In the genomic region with DNA sequence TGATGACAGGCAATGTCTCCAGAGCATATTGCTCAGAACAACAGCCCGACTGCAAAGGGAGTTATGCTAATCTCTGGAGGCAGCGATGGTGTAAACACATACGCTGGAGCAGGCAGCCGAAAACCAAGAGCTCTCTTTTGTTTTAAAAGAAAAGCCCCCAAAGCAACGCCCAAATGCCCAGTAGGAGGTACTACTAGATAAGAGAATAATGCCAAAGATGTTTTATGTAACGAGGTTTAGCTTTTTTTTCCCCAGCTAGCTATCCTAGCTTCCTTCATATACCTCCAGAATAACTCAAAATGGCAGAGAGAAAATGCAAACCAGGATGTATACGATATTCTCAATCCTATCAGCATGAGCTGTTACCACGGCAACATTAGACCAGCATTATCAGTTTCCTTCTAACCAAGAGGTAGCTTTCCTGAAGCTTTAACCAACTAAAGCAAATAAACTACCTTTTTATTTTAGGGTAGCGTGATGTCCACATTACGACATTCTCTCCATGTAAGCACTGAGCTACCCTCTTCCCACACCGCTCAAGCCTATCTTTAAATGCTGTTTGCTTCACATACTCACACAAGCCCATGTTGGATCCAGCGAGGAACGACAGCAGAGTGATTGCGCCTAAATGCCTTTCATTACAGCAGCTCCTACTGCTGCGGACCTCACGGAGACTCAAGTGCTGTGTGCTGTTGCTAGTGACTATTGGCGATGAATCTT, we compare ENCODE assay signal across 8 mouse cellular contexts. TPM values are rescaled to one million over a fixed set of nuclear protein-coding genes. Genes with fewer than 3 reads are reported as not detected.
DNase-seq lines count a peak whose midpoint lies in the region; ATAC-seq and TF ChIP-seq lines count a peak whose summit lies in the region.

No protein-coding gene starts in this region.

- intact Hi-C loops in left cerebral cortex, postnatal 4 days (cut with DNase I): loop anchor here (10.0 kb wide), 2 partner anchors 245 to 585 kb away; partner anchors contain the start of gene Rpf1

- H3K4me2 ChIP-seq in heart, postnatal 0 days (ENCODE audit: low read depth, low read length): peak overlapping the region; percentile 64

- TF ChIP-seq CTCF in heart, postnatal 0 days (IDR thresholded peaks at IDR 0.05; ENCODE audit: low read depth): no peak

- H3K27me3 ChIP-seq in erythroblast, embryonic 14.5 days (ENCODE audit: control insufficient read depth): no peaks in the 10 kb centered on the region
- no peaks in the 10 kb centered on the region for H3K27me3 ChIP-seq in heart, postnatal 0 days (ENCODE audit: control insufficient read depth, insufficient read depth, low read length)

- peak; percentile 46 to 70 for DNase-seq in cerebellum, postnatal 36 days
- DNase-seq in heart, postnatal 0 days (ENCODE audit: low spot score): peak; percentile 41
- DNase-seq in left cerebral cortex, postnatal 4 days: peak; percentile 34
- DNase-seq in retina, postnatal 1 day: peak; percentile 71
- DNase-seq in thymus, postnatal 25 days: no peak
- no peak for DNase-seq in spleen, postnatal 4 days (ENCODE audit: low spot score in 2 of 2)

- peaks cover 26% of the 10 kb centered on the region for H3K4me1 ChIP-seq in erythroblast, embryonic 14.5 days (ENCODE audit: control insufficient read depth)
- H3K4me1 ChIP-seq in heart, postnatal 0 days (ENCODE audit: control insufficient read depth, insufficient read depth): peaks cover 8% of the 10 kb centered on the region

- no peak for TF ChIP-seq EP300 in heart, postnatal 0 days (IDR thresholded peaks at IDR 0.05; ENCODE audit: low read depth)

- peak overlapping the region; percentile 0 for H3K4me3 ChIP-seq in erythroblast, embryonic 14.5 days (replicated peaks)
- H3K4me3 ChIP-seq in heart, postnatal 0 days (ENCODE audit: low read depth, low read length): peak overlapping the region; percentile 29

- H3K9me3 ChIP-seq in erythroblast, embryonic 14.5 days (ENCODE audit: control insufficient read depth, low read length): no peaks in the 10 kb centered on the region
- H3K9me3 ChIP-seq in heart, postnatal 0 days (replicated peaks; ENCODE audit: control insufficient read depth, low read length): no peaks in the 10 kb centered on the region

- H3K36me3 ChIP-seq in erythroblast, embryonic 14.5 days (ENCODE audit: control insufficient read depth): no peaks in the 10 kb centered on the region; the same call in 1 of the 2 replicates
- H3K36me3 ChIP-seq in heart, postnatal 0 days (replicated peaks; ENCODE audit: control insufficient read depth, insufficient read depth, low read length): 0 out of 2 replicates have a peak, but pooled peaks cover 5% of the 10 kb centered on the region

- ATAC-seq in erythroblast, adult 5-6 weeks (replicated peaks; ENCODE audit: low FRiP score, poor library complexity, severe bottlenecking): no peak
- ATAC-seq in heart, postnatal 0 days (ENCODE audit: insufficient read depth, low read depth): peak; percentile 33

- 18% methylated on average over 17 of the region's 17 CpGs for WGBS in heart, postnatal 0 days

- H3K27ac ChIP-seq in heart, postnatal 0 days (ENCODE audit: low read depth): peak overlapping the region; percentile 68

- H3K9ac ChIP-seq in heart, postnatal 0 days (replicated peaks; ENCODE audit: low read depth, low read length): peak overlapping the region; percentile 15

RNA-seq across cellular contexts. Expression of gene Prkacb, which starts 42.7 kb away (rescaled TPM):
- polyA plus RNA-seq in erythroblast, embryonic 14.5 days (2012): 0.06 and 0.10 TPM in 2 replicates
- 12.7 and 15.0 TPM in 2 replicates for total RNA-seq in erythroblast, adult 5-6 weeks (2015; ENCODE audit: low replicate concordance)
- 11.0 and 12.8 TPM in 2 replicates for total RNA-seq in erythroblast, adult 5-6 weeks (2017; ENCODE audit: low replicate concordance)
- 53.1 and 58.6 TPM in 2 replicates for total RNA-seq in heart, postnatal 0 days (2014; rRNA removed; ENCODE audit: low replicate concordance)
- polyA plus RNA-seq in heart, postnatal 0 days (2015; fragmentation: Nextera tagmentation; extraction: Ambion mirVana): 38.0 and 41.7 TPM in 2 replicates
- 100 to 1,000 TPM; 331 to 372 TPM for total RNA-seq in left cerebral cortex, postnatal 4 days (2021)

Comparison
In these comparisons a context has a peak if more than half of its experiments do, and no peak if none do; other contexts are left out.
1. DNase-seq: peak in cerebellum, postnatal 36 days (2 of 2), heart, postnatal 0 days (single experiment), left cerebral cortex, postnatal 4 days (single experiment) and retina, postnatal 1 day (single experiment); none in thymus, postnatal 25 days (single experiment) and spleen, postnatal 4 days (0 of 2).